Mouse (Mus musculus) G1E-ER4 (cell line): Measurements from ENCODE around the gene Rlf. TPM values are rescaled to one million over a fixed set of nuclear protein-coding genes. Genes with fewer than 3 reads are reported as not detected.

Experiments
- GATA1 ChIP-seq: IDR thresholded peaks from one replicate; pipeline ENCODE4 v1.8.0; 2012; ENCODE audit warnings: low read length, inconsistent platforms
- polyA plus RNA-seq: library from polyadenylated mRNA; stranded (reverse); fragments of >175 nt; gene quantifications from 2 replicates; pipeline ENCODE4 v1.2.3, GENCODE M21; 2012

Rlf gene
- polyA plus RNA-seq, 1 experiment, result 4.2 TPM

GRCm38 (mm10) chr4:121196205-121196604 is 18.7 kb downstream of the Rlf start:
- no peak for TF ChIP-seq GATA1

GRCm38 (mm10) chr4:121194736-121195135 is 20.1 kb downstream of the Rlf start:
- TF ChIP-seq GATA1, result no peak

- no peak for TF ChIP-seq GATA1
Measured at GRCm38 (mm10) chr4:121192306-121192705, 22.6 kb downstream of the Rlf start.

DNA sequence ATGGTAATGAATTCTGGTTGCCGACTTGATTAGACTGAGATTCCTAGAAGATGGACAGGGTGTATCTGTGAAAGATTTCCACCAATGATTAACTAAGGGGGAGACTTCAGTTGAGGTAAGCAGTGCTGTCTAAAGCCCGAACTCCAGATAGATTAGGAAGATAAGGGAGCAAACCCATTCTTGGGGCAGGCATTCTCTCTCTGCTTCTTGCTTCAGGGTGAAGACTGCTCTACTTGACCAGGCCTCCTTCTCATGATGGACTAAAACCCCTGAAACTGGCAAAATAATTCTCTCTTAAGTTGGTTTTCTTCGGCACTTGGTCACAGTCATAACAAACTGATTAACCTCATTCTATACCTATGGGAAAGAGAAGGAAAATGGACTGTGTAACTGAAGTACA is 25.5 kb downstream of the Rlf start:
- TF ChIP-seq GATA1, result no peak

GRCm38 (mm10) chr4:121179669-121180068 is 35.2 kb downstream of the Rlf start:
- TF ChIP-seq GATA1, result no peak

- no peak for TF ChIP-seq GATA1
Measured at GRCm38 (mm10) chr4:121167656-121168055, 47.2 kb downstream of the Rlf start.

- TF ChIP-seq GATA1, result no peak
Measured at GRCm38 (mm10) chr4:121163501-121164030, 51.3 kb downstream of the Rlf start.

GRCm38 (mm10) chr4:121109126-121109525 is 105.8 kb downstream of the Rlf start, which contains the start of gene Tmco2:
Gene Tmco2 (minus strand): TSS chr4:121109226.
- TF ChIP-seq GATA1, result no peak

GRCm38 (mm10) chr4:121103304-121103703 is 111.6 kb downstream of the Rlf start:
- no peak for TF ChIP-seq GATA1

DNA sequence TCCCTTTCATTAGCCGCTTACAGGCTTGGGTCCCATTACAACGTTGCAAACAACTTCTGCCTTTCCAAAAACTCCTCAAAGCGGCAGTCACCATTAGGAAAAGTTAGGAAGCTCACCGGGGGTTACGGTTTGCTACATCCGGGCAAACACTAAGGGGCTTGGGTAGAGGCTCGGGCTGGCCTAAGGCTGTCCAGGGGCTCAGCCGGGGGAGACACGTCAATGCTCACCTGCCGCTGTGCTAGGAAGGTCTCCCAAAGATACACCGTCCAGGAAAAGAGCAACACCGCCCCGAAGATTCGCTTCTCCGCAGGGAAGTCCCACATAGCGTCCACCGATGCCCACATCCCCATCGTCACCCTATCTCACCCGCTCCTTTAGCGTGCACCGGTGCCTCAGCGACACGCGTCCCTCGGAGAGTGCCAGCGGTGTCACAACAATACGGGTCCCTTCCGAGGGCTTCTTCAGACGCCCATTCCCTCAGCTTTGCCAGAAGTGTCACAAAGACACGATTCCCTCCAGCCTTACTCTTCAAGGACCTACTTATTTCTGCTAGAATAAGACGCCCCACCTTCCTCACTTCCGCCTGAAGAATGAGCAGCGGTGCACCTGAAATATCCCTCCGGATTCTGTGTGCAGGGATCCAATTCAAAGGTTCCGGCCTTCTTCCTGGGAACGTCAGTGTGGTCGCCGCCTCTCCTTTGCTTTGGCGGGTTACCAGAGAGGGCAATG is 117.1 kb downstream of the Rlf start, which contains the start of gene Zmpste24:
TSS of gene Zmpste24 (minus strand) at position 592 of the 729 bp plus-strand sequence.
- no peak for TF ChIP-seq GATA1

Other genes starting within 250 kb of the Rlf start
- 34.2 and 36.8 TPM in 2 replicates for gene Smap2, start 197.8 kb downstream of the Rlf start, polyA plus RNA-seq
- gene Col9a2, start 175.7 kb downstream of the Rlf start, polyA plus RNA-seq, result not detected in 2 replicates
- gene Zmpste24, start 116.8 kb downstream of the Rlf start, polyA plus RNA-seq, result 4.3 and 5.2 TPM in 2 replicates
- gene Tmco2, start 105.9 kb downstream of the Rlf start, polyA plus RNA-seq, result not detected in 2 replicates
- gene Gm12888, start 109.8 kb upstream of the Rlf start, polyA plus RNA-seq, result not detected in 2 replicates
- gene Gm12886, start 208.0 kb upstream of the Rlf start, polyA plus RNA-seq, result not detected in 2 replicates